Mouse (Mus musculus) forebrain, embryonic 14.5 days (tissue): ENCODE results near the gene Serpina3n. TPM values are rescaled to one million over a fixed set of nuclear protein-coding genes. Genes with fewer than 3 reads are reported as not detected.
A peak's percentile ranks its signal among the peaks of the same experiment; 100 is the strongest.
"Not testable (repeated sequence)": the region's sequence is repeated elsewhere in the genome, so short reads cannot be mapped to it uniquely, and the experiment has no call there.

ENCODE experiments used
- ATAC-seq: fragments of 200-750 bp; cut with Nextera tagmentation; 2 replicates; pipeline ENCODE4 v1.8.0; 2017; ENCODE audit warnings: mild to moderate bottlenecking, moderate library complexity
- DNase-seq: peaks from one replicate; pipeline ENCODE4 v3.0.0-alpha.2; 2015; ENCODE audit warnings: low spot score
- H3K27ac ChIP-seq: fragments of 300-500 bp; sonication (generic); 2 replicates; pipeline ENCODE4 v1.5.1; 2014; ENCODE audit warnings: low read depth, mild to moderate bottlenecking, control low read depth, low read length, moderate library complexity
- H3K27me3 ChIP-seq: fragments of 300-500 bp; sonication (generic); replicated peaks from 2 replicates; pipeline ENCODE4 v1.6.1; 2014; ENCODE audit warnings: low read length, control low read depth, mixed read lengths; ENCODE audit not compliant: control insufficient read depth, insufficient read depth
- H3K36me3 ChIP-seq: fragments of 300-500 bp; sonication (generic); 2 replicates; pipeline ENCODE4 v1.6.1; 2014; ENCODE audit warnings: low read length, control low read depth; ENCODE audit not compliant: control insufficient read depth, insufficient read depth
- H3K4me1 ChIP-seq: fragments of 300-500 bp; sonication (generic); 2 replicates; pipeline ENCODE4 v1.6.1; 2014; ENCODE audit warnings: antibody characterized with exemption, low read length, control low read depth; ENCODE audit not compliant: control insufficient read depth, insufficient read depth
- H3K4me2 ChIP-seq: fragments of 300-500 bp; sonication (generic); 2 replicates; pipeline ENCODE4 v1.6.1; 2014; ENCODE audit warnings: mild to moderate bottlenecking, control low read depth, low read length
- H3K4me3 ChIP-seq: fragments of 300-500 bp; sonication (generic); 2 replicates; pipeline ENCODE4 v1.5.1; 2014; ENCODE audit warnings: low read depth, low read length, control low read depth
- H3K9ac ChIP-seq: fragments of 300-500 bp; sonication (generic); 2 replicates; pipeline ENCODE4 v1.6.1; 2014; ENCODE audit warnings: mild to moderate bottlenecking, low read length, control low read depth, moderate library complexity
- H3K9me3 ChIP-seq: fragments of 300-500 bp; sonication (generic); replicated peaks from 2 replicates; pipeline ENCODE4 v1.6.1; 2016; ENCODE audit warnings: low read length, control low read depth, mixed read lengths; ENCODE audit not compliant: control insufficient read depth
- WGBS: fragments of 180-500 bp; shearing (Covaris S2); extraction: QIAGEN DNeasy Blood & Tissue Kit; methylation state at CpG from one replicate; pipeline ENCODE4 v1.1.7; 2014; 5-methylcytosine and 5-hydroxymethylcytosine counted together
- polyA plus RNA-seq: library from polyadenylated mRNA; unstranded; fragments of >200 nt; fragmentation: Nextera tagmentation; extraction: Ambion mirVana; gene quantifications from 2 replicates; pipeline ENCODE4 v1.2.1, GENCODE M21; 2014

Serpina3n gene
- polyA plus RNA-seq, 1 experiment from 2014 or later = not detected

GRCm38 (mm10) chr12:104388477-104388876 is 18.1 kb upstream of the Serpina3n start:
- no peak overlapping the region for H3K4me3 ChIP-seq
- no peak overlapping the region for H3K4me2 ChIP-seq
- DNase-seq = no peak
- H3K27me3 ChIP-seq = no peaks in the 10 kb centered on the region
- H3K4me1 ChIP-seq = no peaks in the 10 kb centered on the region
- no peaks in the 10 kb centered on the region for H3K9me3 ChIP-seq
- ATAC-seq = no peak
- H3K9ac ChIP-seq = no peak overlapping the region
- no peak overlapping the region for H3K27ac ChIP-seq
- H3K36me3 ChIP-seq = no peaks in the 10 kb centered on the region

GRCm38 (mm10) chr12:104391057-104391456 is 15.5 kb upstream of the Serpina3n start:
- not testable (repeated sequence) for H3K9ac ChIP-seq, H3K4me3 ChIP-seq, ATAC-seq, H3K36me3 ChIP-seq, H3K27me3 ChIP-seq, H3K27ac ChIP-seq, H3K4me1 ChIP-seq, H3K4me2 ChIP-seq, H3K9me3 ChIP-seq, DNase-seq
- whole genome bisulfite sequencing = 83% methylated on average over 2 of the region's 2 CpGs

GRCm38 (mm10) chr12:104403968-104404367 is 2.6 kb upstream of the Serpina3n start:
- Histone ChIP-seq H3K4me3 (no peak overlapping the region), H3K9me3 (no peaks in the 10 kb centered on the region), H3K9ac (no peak overlapping the region), H3K27ac (no peak overlapping the region), H3K4me1 (no peaks in the 10 kb centered on the region), H3K27me3 (no peaks in the 10 kb centered on the region), H3K4me2 (no peak overlapping the region), H3K36me3 (no peaks in the 10 kb centered on the region)
- no peak for DNase-seq
- 85% methylated on average over 5 of the region's 5 CpGs for WGBS
- ATAC-seq = no peak

- Histone ChIP-seq H3K4me3 (no peak overlapping the region), H3K27me3 (no peaks in the 10 kb centered on the region), H3K27ac (no peak overlapping the region), H3K9ac (no peak overlapping the region), H3K4me2 (no peak overlapping the region), H3K9me3 (no peaks in the 10 kb centered on the region), H3K36me3 (no peaks in the 10 kb centered on the region), H3K4me1 (no peaks in the 10 kb centered on the region)
- 86% methylated on average over 6 of the region's 6 CpGs for WGBS
- no peak for DNase-seq
- ATAC-seq = no peak
Observed at GRCm38 (mm10) chr12:104412507-104412906, 6.0 kb downstream of the Serpina3n start.

GRCm38 (mm10) chr12:104414576-104414975 is 8.0 kb downstream of the Serpina3n start:
- no peaks in the 10 kb centered on the region for H3K4me1 ChIP-seq
- H3K9ac ChIP-seq = no peak overlapping the region
- H3K4me2 ChIP-seq = no peak overlapping the region
- no peak overlapping the region for H3K4me3 ChIP-seq
- DNase-seq (no peak), ATAC-seq (no peak)
- no peaks in the 10 kb centered on the region for H3K36me3 ChIP-seq
- H3K27me3 ChIP-seq = no peaks in the 10 kb centered on the region
- 55% methylated on average over 2 of the region's 2 CpGs for whole genome bisulfite sequencing
- no peaks in the 10 kb centered on the region for H3K9me3 ChIP-seq
- no peak overlapping the region for H3K27ac ChIP-seq

- peak; percentile 49 for DNase-seq
Observed at GRCm38 (mm10) chr12:104415625-104416315, 9.2 kb downstream of the Serpina3n start.

GRCm38 (mm10) chr12:104418340-104419135 is 12.0 kb downstream of the Serpina3n start:
- H3K9ac ChIP-seq = peak overlapping the region; percentile 32; the same call in 1 of the 2 replicates

More at GRCm38 (mm10) chr12:104415625-104416315, 9.2 kb downstream of the Serpina3n start:
- Histone ChIP-seq H3K4me3 (no peak overlapping the region), H3K4me1 (no peaks in the 10 kb centered on the region), H3K4me2 (no peak overlapping the region), H3K9ac (no peak overlapping the region), H3K36me3 (no peaks in the 10 kb centered on the region), H3K27me3 (no peaks in the 10 kb centered on the region), H3K27ac (no peak overlapping the region), H3K9me3 (no peaks in the 10 kb centered on the region)
- 41% methylated on average over 6 of the region's 6 CpGs for WGBS
- 0 out of 2 replicates have a peak, but pooled peaks have one; percentile 38 for ATAC-seq

GRCm38 (mm10) chr12:104419136-104419462 is 12.6 kb downstream of the Serpina3n start:
- no peaks in the 10 kb centered on the region for H3K9me3 ChIP-seq
- WGBS = 17% methylated on average over 2 of the region's 2 CpGs
- DNase-seq = no peak

More at GRCm38 (mm10) chr12:104418340-104419135, 12.0 kb downstream of the Serpina3n start:
- 19% methylated on average over 15 of the region's 17 CpGs for WGBS
- Histone ChIP-seq H3K27me3 (no peaks in the 10 kb centered on the region), H3K36me3 (no peaks in the 10 kb centered on the region), H3K9me3 (no peaks in the 10 kb centered on the region), H3K4me1 (no peaks in the 10 kb centered on the region), H3K4me3 (peak overlapping the region; percentile 8; the same call in 1 of the 2 replicates), H3K27ac (no peak overlapping the region), H3K4me2 (peak overlapping the region; percentile 45)
- ATAC-seq (peak; percentile 78), DNase-seq (peak; percentile 90)

More at GRCm38 (mm10) chr12:104419136-104419462, 12.6 kb downstream of the Serpina3n start:
- no peak overlapping the region for H3K4me3 ChIP-seq
- no peak overlapping the region for H3K27ac ChIP-seq
- no peak overlapping the region for H3K4me2 ChIP-seq
- H3K27me3 ChIP-seq = no peaks in the 10 kb centered on the region
- ATAC-seq = peak; percentile 40
- no peaks in the 10 kb centered on the region for H3K4me1 ChIP-seq
- no peaks in the 10 kb centered on the region for H3K36me3 ChIP-seq
- no peak overlapping the region for H3K9ac ChIP-seq
